Mouse (Mus musculus): ENCODE results near the gene Ppp4r1. TPM values are rescaled to one million over a fixed set of nuclear protein-coding genes. Genes with fewer than 3 reads are reported as not detected.

The Ppp4r1 gene
- total RNA-seq, 2 experiments from 2014 or later, result 29.4 to 30.3 TPM

DNA sequence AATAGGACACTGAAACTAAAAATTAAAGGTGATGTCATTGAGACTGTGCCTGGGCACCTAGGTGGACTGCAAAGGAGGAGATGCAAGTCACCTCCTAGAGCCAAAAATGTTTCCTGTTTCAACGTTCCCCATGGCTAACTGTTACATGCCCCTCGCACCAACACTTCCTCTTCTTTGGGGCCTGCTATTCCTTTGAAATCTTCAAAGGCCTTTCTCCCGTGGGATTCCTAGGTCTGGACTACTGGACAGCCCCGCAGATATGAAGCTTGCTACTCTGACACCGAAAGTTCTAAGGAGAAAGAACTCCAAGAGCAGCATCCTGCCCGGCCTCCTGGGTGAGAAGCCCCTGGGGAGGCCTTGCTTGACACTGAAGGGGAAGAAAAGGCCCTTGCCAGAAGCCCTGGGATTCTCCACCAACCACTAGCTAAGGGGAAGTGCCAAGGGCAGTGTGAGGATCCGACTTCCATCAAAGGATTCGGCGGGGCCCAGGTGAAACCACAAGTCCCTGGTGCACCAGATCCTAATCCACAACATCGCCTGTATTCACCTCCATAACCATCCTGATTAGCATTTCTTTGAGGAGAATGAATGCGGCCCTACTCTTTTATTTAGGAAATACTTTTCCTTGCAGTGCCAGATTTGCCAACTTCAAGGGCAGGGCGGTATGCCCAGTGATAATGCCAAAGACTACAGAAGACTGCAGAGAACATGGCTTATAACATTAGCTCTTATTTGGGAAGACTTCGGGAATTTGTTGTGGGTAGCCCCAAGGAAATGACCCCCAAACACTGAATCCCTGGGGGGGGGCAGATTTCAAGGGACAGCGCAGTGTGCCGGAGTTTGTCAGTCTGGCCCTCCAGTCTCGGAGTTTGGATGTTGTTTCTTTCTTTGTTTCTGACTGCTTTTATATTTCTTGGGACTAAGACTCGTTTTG is 11.1 kb upstream of the Ppp4r1 start:
- intact Hi-C loops (cut with DNase I; ENCODE audit: low total_unique reads), result no loop called here
- DNase-seq, result peak; percentile 16

DNA sequence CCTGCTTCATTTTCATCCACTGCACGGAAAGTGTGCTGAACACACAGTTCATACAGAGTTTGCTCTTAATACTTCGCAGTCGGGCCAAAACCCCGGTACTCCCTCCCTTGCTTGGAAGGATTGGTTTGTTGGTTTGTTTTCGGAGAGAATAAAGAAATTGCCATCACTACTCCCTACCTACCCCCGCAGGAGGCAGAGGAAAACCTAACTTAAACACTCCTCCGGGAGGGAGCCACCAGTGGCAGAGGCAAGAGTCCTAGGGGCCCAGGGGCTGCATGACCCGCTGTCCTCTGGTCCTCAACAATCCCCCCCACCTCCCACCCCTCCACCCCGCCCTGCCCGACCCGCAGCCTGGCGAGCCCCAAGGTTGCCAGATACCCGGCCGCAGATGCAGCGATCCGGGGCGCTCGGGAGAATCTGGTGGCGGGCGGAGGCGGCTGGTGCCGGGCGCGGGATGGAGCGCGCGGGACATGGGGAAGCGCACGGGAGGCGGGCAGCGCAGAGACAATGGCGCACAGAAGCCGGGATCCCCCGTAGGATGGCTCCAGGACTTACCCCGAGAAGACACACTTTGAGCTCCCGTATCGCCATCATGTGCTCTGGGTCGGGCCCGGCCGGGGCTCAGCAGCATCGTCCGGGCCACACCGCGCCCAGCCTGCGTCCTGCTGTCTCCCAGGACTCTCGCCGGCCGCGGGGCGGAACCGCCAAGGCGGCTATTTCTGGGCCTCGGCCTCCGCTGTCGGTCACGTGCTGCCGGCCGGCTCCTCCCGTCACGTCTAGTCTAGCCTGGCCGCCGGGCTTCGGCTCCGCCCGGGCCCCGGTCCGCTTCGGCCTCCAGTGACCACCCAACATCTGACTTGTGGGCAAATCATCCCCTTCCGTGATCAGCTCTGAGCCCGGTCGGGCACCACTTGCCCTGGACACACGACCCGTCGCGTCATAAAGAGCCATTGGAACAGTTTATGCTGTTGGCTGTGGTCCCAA is 10.1 kb upstream of the Ppp4r1 start, which contains the start of gene Rab31:
TSS of gene Rab31 (minus strand) at position 802 of the 984 bp plus-strand sequence.
- DNase-seq, result peak; percentile 91
- intact Hi-C loops (cut with DNase I; ENCODE audit: low total_unique reads), result no loop called here

DNA sequence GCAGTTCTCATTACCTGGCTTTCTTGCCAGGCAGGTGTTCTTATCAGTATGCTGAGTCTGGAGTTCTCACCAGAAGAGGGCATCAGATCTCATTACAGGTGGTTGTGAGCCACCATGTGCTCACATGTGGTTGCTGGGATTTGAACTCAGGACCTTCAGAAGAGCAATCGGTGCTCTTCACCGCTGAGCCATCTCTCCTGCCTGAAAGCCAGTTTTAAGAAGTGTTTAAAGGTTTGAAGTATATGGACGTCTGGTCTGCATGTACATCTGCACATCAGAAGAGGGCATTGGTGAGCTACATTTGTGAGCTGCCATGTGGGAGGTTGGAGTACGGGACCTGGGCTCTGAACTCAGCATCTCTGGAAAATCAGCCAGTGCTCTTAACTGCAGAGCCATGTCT is 8.8 kb upstream of the Ppp4r1 start:
- intact Hi-C loops (cut with DNase I; ENCODE audit: low total_unique reads), result no loop called here

DNA sequence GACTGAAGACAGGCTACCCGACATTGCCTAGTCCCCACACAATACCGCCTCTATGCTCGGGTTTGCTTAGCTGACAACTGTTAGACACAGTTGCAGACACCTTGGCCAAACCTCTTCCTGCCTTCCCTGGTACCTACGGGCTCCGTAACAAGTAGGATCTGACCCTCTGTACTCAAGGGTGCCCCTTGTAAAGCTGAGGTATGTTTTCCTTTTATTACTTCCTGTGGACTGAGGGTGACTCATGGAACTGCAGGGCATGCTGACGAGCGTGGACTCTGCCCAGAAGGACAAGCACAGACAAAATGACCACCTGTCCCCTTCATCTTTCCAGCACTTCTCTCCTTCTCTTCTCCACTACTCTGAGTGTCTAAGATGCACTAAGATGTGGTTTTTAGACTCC is 7.9 kb upstream of the Ppp4r1 start:
- DNase-seq, result no peak
- intact Hi-C loops (cut with DNase I; ENCODE audit: low total_unique reads), result no loop called here

More for the DNA sequence above, 8.8 kb upstream of the Ppp4r1 start:
- DNase-seq, result no peak

DNA sequence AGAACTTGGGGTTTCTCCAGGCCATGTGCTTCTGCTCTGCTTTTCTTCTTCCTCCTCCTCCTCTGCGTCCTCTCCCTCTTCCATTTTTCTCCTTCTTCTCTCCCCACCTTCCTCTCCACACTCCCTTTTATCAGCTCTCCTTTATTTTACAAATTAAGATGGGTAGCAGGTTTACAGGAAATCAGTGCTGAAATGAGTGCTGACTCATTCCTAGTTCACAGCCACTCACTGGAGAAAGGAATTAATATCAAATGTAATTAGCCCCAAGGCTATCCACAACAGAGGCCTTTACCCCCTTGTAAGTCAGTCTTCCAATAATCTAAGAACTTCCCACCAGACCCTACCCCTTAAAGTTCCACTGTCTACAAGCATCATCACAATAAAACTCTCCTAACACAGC is 6.1 kb upstream of the Ppp4r1 start:
- intact Hi-C loops (cut with DNase I; ENCODE audit: low total_unique reads), result no loop called here
- DNase-seq, result no peak

DNA sequence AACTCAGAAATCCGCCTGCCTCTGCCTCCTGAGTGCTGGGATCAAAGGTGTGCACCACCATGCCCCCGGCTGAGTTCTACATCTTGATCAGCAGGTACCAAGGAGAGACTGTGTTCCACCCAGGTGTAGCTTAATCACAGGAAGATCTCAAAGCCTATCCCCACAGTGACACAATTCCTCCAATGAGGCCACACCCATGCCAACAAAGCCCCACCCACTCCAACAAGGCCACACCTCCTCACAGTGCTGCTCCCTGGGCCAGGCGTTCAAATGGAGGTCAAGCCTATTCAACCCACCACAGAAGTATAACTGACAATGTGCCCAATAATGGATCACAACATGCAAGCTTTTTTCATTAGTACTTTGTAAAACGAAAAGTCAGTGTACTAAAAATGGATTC is 4.9 kb upstream of the Ppp4r1 start:
- intact Hi-C loops (cut with DNase I; ENCODE audit: low total_unique reads), result no loop called here

DNA sequence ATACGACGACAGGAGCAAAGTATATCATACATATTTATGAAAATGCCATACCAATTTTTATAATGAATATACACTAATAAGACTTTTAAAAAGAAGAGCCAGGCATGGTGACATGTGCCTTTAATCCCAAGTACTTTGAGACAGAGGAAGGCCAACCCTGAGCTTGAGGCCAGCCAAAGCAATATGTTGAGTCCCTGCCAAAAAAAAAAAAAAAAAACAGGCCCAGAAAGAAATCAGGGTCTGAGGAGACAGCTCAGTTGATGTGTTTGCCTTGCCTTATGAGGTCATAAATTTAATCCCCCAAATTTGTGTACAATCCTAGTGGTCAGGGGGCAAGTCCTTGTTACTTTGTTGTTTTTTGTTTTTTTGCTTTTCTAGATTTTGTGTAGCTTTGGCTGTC is 1.4 kb upstream of the Ppp4r1 start:
- no peak for DNase-seq
- intact Hi-C loops (cut with DNase I; ENCODE audit: low total_unique reads), result loop anchor here (10.0 kb wide), 1 partner anchor 166 kb away; the partner anchor contains the start of gene Vapa

More for the DNA sequence above, 4.9 kb upstream of the Ppp4r1 start:
- DNase-seq, result no peak

DNA sequence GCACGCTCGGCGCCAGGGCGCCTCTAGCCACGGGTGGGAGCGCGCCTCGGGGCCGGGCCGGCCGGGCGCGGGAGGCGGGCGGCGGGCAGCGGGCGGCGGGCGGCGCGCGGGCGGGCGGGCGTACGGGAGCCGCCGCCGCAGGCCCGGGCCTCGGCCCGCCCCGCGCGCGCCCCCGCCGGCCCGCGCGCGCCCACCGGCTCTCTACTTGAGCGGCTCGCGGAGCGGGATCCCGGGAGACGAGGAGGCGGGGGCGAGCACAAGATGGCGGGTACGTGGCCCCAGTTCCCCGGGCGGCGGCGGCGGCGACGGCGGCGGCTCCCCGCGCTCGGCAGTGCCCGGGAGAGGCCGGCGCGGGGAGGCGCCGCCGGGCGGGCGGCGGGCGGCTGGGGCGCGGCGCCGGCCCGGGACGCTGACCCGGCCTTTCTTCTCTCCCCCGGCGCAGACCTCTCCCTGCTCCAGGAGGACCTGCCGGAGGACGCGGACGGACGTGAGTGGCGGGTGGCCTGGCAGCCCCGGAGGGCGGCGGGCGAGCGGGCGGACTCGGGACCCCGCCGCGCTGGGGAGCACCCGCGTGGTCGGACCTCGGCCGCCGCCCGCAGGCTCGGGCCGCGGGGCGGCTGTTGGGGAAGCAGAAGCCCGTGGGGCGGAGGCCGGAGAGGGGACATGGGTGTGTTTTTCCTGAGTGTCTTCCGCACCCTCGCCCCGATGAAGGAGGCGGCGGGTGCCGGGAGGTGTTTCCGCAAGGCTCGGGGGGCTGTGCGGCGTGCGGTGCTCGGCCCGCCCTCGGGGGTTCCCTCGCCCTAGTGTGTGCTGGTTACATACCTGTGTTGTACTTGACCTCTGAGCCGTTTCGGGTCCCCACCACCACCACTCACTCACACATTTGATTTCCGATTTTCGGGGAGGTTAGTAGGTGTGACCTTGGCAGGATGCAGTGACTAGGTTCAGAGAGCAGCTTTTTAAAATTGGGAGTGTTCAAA is 1.1 kb downstream of the Ppp4r1 start:
- intact Hi-C loops (cut with DNase I; ENCODE audit: low total_unique reads), result loop anchor here (10.0 kb wide), 1 partner anchor 169 kb away; the partner anchor contains the start of gene Vapa
- peak; percentile 87 for DNase-seq

DNA sequence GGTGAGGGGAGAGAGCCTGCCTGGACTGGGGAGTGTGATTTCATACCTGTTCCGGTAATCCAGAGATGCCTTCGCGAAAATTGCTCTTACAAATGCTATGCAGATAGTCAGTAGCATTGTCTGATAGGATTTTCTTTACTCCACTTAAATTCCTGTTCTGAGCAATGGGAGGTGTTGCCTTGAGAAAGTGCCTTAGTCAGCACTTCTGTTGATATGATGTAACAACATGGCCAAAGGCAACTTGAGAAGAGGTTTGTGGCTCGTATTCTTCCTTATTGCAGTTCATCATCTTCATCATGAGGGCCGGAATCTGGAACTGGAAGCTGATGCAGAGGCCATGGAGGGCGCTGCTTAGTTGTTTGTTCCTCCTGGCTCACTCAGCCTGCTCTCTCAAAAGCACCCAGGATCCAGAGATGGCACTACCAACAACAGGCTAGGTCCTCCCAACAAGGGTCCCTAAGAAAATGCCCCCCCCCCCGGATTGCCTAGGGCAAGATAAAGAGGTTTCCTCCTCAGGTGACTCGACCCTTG is 2.3 kb downstream of the Ppp4r1 start:
- intact Hi-C loops (cut with DNase I; ENCODE audit: low total_unique reads), result loop anchor here (5.0 to 10.0 kb wide), 2 partner anchors 82 to 170 kb away; partner anchors contain the start of gene Vapa
- DNase-seq, result no peak

DNA sequence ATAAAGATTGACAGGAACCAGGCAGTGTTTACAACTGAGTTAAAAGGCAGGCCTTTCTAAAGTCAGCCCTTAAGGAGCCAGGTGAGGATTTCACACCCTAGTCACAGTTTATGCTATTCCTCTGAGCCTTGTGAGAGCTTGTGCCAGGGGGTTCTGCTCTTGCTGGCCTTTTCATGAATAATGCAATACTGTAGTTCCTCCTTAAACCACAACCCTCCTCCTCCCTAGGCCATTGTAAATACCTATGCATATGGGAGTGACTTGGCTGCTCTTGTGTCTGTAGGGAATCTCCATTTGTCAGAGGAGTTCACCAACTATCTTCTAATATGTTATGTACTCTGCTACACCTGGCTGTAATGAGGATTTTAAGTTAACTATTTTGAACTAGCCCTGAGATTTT is 3.3 kb downstream of the Ppp4r1 start:
- DNase-seq, result no peak
- intact Hi-C loops (cut with DNase I; ENCODE audit: low total_unique reads), result loop anchor here (5.0 to 10.0 kb wide), 2 partner anchors 83 to 171 kb away; partner anchors contain the start of gene Vapa

DNA sequence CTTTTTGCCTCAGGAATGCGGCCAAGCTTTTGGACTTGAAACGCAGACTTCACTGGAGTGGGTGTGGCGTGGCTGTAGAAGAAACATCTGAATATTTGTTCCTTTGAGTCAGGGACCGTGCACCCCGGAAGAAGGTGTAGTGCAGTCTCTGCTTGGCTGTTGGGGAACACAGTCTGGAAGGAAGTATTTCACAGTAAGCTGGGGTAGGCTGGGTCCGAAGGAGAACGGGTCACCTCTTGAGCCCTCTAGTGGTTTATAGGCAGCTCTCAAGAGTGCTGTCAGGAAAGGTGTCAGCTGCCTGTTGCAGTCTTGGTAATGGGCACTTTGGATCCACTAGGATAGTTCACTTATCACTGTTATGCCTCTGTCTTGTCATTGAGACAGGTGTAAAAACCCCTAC is 3.9 kb downstream of the Ppp4r1 start:
- no peak for DNase-seq
- intact Hi-C loops (cut with DNase I; ENCODE audit: low total_unique reads), result loop anchor here (5.0 to 10.0 kb wide), 2 partner anchors 84 to 171 kb away; partner anchors contain the start of gene Vapa

DNA sequence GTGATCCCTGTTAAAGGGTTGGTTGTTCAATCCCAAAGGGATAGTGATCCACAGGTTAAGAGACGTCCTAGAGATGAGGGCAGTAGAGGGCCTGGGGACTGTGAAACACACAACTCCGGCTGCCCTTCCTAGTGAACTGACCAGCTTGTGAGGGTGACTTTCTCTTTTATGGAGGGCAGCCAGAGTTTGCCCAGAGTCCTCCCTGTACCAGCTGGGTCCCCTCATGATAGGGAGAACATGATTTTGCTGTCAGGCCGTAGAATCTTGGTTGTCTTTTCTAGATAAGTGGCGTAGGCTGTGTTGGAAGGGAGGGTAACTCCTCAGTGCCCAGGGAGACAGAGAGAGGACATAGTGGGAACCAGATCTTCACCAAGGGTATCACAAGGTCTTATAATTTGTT is 4.9 kb downstream of the Ppp4r1 start:
- intact Hi-C loops (cut with DNase I; ENCODE audit: low total_unique reads), result loop anchor here (5.0 to 10.0 kb wide), 2 partner anchors 85 to 172 kb away; partner anchors contain the start of gene Vapa
- no peak for DNase-seq

DNA sequence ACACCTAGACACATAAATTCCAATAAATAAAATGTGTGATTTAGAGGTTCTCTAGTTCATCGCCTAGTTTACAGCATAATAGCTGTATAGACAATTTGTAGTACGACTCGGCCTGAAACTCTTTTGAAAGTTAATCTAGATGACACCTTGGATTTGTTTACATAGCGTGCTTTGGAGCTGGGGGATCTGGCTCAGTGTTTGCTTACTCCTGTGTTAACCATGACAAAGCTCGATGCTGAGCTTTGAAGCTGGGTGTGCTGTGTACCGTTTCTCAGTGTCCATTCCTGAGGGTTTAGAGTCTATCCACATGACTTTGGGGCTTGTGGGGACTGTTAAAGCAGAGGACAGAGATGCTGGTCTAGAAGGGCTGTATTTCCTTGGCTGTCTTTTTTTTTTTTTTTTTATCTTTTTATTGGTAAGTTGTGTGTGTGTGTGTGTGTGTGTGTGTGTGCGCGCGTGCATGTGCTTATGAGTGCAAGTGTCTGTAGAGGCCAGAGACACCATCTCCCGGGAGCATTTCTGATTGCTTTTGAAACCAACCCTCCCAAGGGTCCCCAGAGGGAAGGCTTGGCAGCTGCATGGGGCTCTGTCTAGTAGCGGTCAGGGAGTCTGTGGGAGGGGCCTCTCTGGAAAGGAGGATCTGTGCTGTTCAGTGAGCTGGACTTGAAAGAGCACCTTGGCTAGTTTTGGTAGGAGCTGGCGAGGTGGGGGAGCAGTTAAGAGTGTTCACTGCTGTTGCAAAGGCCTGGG is 6.3 kb downstream of the Ppp4r1 start:
- intact Hi-C loops (cut with DNase I; ENCODE audit: low total_unique reads), result loop anchor here (5.0 to 10.0 kb wide), 2 partner anchors 86 to 174 kb away; partner anchors contain the start of gene Vapa
- peak; percentile 60 for DNase-seq

DNA sequence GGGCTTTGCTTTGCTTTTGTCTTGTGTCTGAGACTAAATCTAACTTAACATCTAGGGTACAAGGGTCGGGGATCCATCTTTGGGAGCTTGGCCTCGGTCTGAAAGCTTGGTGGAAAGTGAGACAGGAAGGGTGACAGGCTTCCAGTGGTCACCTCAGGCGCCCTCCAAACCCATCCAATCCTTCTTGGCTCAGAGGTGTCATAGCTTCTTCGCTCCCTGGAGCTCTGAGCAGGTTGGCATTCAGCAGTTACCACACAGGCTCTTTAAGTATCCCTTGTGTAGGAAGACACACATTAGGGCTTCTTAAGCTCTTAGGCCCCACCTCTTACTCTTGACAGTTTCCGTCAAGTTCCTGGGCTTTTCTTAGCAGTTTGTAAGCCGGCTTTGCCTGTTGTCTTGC is 7.2 kb downstream of the Ppp4r1 start:
- peak; percentile 26 for DNase-seq

DNA sequence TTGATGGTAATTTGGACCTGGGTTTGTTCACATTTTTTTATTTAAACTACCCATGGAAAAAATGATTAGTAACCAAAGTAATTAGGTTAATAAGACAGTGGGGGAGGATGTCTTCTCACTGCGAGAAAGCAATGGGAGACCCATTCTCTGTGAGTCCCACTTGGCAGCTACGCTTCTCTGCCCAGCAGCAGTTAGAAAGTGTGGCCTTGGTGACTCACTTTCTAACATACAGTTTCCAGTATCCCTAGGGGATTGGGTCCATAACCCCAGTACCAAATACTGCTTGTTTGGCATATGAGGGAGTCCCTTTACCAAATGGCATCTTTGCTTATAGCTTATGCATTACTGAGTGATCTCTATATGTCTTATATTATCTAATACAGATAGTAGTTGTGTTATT is 8.8 kb downstream of the Ppp4r1 start:
- intact Hi-C loops (cut with DNase I; ENCODE audit: low total_unique reads), result no loop called here
- DNase-seq, result no peak

More for the DNA sequence above, 7.2 kb downstream of the Ppp4r1 start:
- intact Hi-C loops (cut with DNase I; ENCODE audit: low total_unique reads), result loop anchor here (5.0 to 10.0 kb wide), 2 partner anchors 87 to 175 kb away; partner anchors contain the start of gene Vapa

DNA sequence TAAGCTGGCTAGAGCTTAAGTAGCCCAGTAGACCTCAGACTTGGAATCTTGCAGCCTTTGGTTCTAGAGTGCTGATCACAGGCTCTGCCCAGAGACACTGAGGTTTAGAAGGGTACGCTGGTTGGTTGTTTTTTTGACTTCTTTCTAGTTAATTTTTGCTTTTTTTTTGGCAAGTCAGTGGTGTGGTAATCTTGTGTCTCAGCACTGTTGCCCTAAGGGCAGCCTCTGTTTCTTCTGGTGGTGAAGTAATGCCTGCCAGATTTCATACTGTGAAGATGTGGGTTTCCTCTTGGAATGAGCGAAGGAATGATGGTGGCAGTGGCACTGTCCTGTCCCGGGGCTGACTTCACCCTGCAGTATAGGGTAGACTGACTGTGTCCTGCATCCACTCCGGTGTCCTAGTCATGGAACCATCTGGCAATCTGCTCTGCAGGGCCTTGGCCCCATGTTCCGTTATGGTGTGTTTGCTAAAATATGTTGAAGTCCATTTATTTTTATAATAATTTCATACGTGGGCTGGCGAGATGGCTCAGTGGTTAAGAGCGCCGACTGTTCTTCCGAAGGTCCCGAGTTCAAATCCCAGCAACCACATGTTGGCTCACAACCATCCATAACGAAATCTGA is 11.0 kb downstream of the Ppp4r1 start:
- intact Hi-C loops (cut with DNase I; ENCODE audit: low total_unique reads), result no loop called here
- no peak for DNase-seq
